8 mouse cellular contexts compared by ENCODE assay signal in genomic region chr5:38598647-38599304, GRCm38 (mm10). TPM values are rescaled to one million over a fixed set of nuclear protein-coding genes. Genes with fewer than 3 reads are reported as not detected.
DNase-seq lines count a peak whose midpoint lies in the region; ATAC-seq and TF ChIP-seq lines count a peak whose summit lies in the region.

No protein-coding gene starts in this region.

- TF ChIP-seq CTCF in gastrocnemius, adult 2 months (IDR thresholded peaks at IDR 0.05): peak; percentile 4; the same call in 1 of the 2 replicates
- no peak for TF ChIP-seq CTCF in cortical plate, adult 2 months (IDR thresholded peaks at IDR 0.05; ENCODE audit: extremely low read depth, insufficient read depth, low read length)
- TF ChIP-seq CTCF in intestine, postnatal 0 days (IDR thresholded peaks at IDR 0.05; ENCODE audit: low read depth): peak; percentile 32
- TF ChIP-seq CTCF in stomach, postnatal 0 days (IDR thresholded peaks at IDR 0.05; ENCODE audit: low read depth): peak; percentile 51

- no peak overlapping the region for H3K27ac ChIP-seq in gastrocnemius, adult 2 months
- no peak overlapping the region for H3K27ac ChIP-seq in cortical plate, adult 2 months (ENCODE audit: insufficient read depth, low read length)
- no peak overlapping the region for H3K27ac ChIP-seq in intestine, postnatal 0 days (ENCODE audit: low read depth, low read length)
- H3K27ac ChIP-seq in stomach, postnatal 0 days (replicated peaks): no peak overlapping the region

- no peak overlapping the region for H3K9ac ChIP-seq in intestine, postnatal 0 days (ENCODE audit: low read depth, low read length)
- H3K9ac ChIP-seq in stomach, postnatal 0 days (ENCODE audit: low read length): no peak overlapping the region

- no peaks in the 10 kb centered on the region for H3K4me1 ChIP-seq in cortical plate, adult 2 months (ENCODE audit: control insufficient read depth, insufficient read depth, low read length)
- H3K4me1 ChIP-seq in intestine, postnatal 0 days (replicated peaks; ENCODE audit: control insufficient read depth, insufficient read depth, low read length): no peaks in the 10 kb centered on the region
- H3K4me1 ChIP-seq in stomach, postnatal 0 days (replicated peaks; ENCODE audit: control insufficient read depth, insufficient read depth): no peaks in the 10 kb centered on the region

- no peak for TF ChIP-seq EP300 in stomach, postnatal 0 days (optimal IDR thresholded peaks at IDR 0.05)

- ATAC-seq in intestine, postnatal 0 days: no peak
- ATAC-seq in stomach, postnatal 0 days (ENCODE audit: low FRiP score, low TSS enrichment): no peak

- TF ChIP-seq POLR2A in cortical plate, adult 2 months (IDR thresholded peaks at IDR 0.05; ENCODE audit: extremely low read depth, insufficient read depth, low read length): no peak

- DNase-seq in gastrocnemius, adult 2 months: no peak
- no peak for DNase-seq in gastrocnemius, postnatal 4 days (ENCODE audit: low spot score in 2 of 2)
- DNase-seq in 3T3-L1 (ENCODE audit: low read depth, low spot score): peak; percentile 66
- DNase-seq in stomach, postnatal 0 days (ENCODE audit: low spot score): no peak
- no peak for DNase-seq in layer of hippocampus, adult 11-12 months (ENCODE audit: low spot score)
- DNase-seq in left cerebral cortex, postnatal 10 days (ENCODE audit: extremely low spot score in 1 of 2, low spot score in 2 of 2): no peak

- intact Hi-C loops in gastrocnemius, adult 2 months (cut with DNase I): no loop called here
- intact Hi-C loops in left cerebral cortex, postnatal 10 days (cut with DNase I): no loop called here

- no peaks in the 10 kb centered on the region for H3K36me3 ChIP-seq in intestine, postnatal 0 days (ENCODE audit: control insufficient read depth, insufficient read depth)
- no peaks in the 10 kb centered on the region for H3K36me3 ChIP-seq in stomach, postnatal 0 days (ENCODE audit: control insufficient read depth, insufficient read depth, low read length)

- no peaks in the 10 kb centered on the region for H3K9me3 ChIP-seq in intestine, postnatal 0 days (ENCODE audit: control insufficient read depth)
- H3K9me3 ChIP-seq in stomach, postnatal 0 days (ENCODE audit: control insufficient read depth, low read length): no peaks in the 10 kb centered on the region

- peak overlapping the region; percentile 44 for H3K4me2 ChIP-seq in intestine, postnatal 0 days (replicated peaks; ENCODE audit: low read depth)
- H3K4me2 ChIP-seq in stomach, postnatal 0 days (replicated peaks; ENCODE audit: low read depth): peak overlapping the region; percentile 11; the same call in 1 of the 2 replicates

- WGBS in intestine, postnatal 0 days: 58% methylated on average over 11 of the region's 11 CpGs
- WGBS in stomach, postnatal 0 days: 60% methylated on average over 11 of the region's 11 CpGs

- no peaks in the 10 kb centered on the region for H3K27me3 ChIP-seq in intestine, postnatal 0 days (replicated peaks; ENCODE audit: control insufficient read depth, insufficient read depth, low read length)
- H3K27me3 ChIP-seq in stomach, postnatal 0 days (ENCODE audit: control insufficient read depth, insufficient read depth, low read length): no peaks in the 10 kb centered on the region

- no peak overlapping the region; the same call in 1 of the 2 replicates for H3K4me3 ChIP-seq in gastrocnemius, adult 2 months
- H3K4me3 ChIP-seq in cortical plate, adult 2 months (ENCODE audit: insufficient read depth, low read length): peak overlapping the region; percentile 17; the same call in 1 of the 2 replicates
- no peak overlapping the region for H3K4me3 ChIP-seq in intestine, postnatal 0 days (ENCODE audit: low read depth, low read length)
- H3K4me3 ChIP-seq in stomach, postnatal 0 days (ENCODE audit: low read depth, low read length): peak overlapping the region; percentile 8; the same call in 1 of the 2 replicates

RNA-seq across cellular contexts. Expression of gene Wdr1, which starts 35.8 kb away (rescaled TPM):
- 10 to 100 TPM; 42.7 to 64.8 TPM for total RNA-seq in gastrocnemius, adult 2 months (2021)
- total RNA-seq in gastrocnemius, postnatal 4 days (2021): 100 to 1,000 TPM; 205 to 211 TPM
- 140 and 152 TPM in 2 replicates for polyA plus RNA-seq in cortical plate, adult 2 months (2012; rRNA removed)
- polyA plus RNA-seq in intestine, postnatal 0 days (2015; fragmentation: Nextera tagmentation; extraction: Ambion mirVana): 173 and 176 TPM in 2 replicates
- 174 and 178 TPM in 2 replicates for polyA plus RNA-seq in stomach, postnatal 0 days (2015; fragmentation: Nextera tagmentation; extraction: Ambion mirVana)
- total RNA-seq in left cerebral cortex, postnatal 10 days (2021): 100 to 1,000 TPM; 215 to 224 TPM

Comparison
In these comparisons a context has a peak if more than half of its experiments do, and no peak if none do; other contexts are left out.
1. H3K4me3 ChIP-seq: peak in cortical plate, adult 2 months (single experiment) and stomach, postnatal 0 days (single experiment); none in gastrocnemius, adult 2 months (single experiment) and intestine, postnatal 0 days (single experiment).